Mouse (Mus musculus) kidney, embryonic 16.5 days (tissue): ENCODE results near the gene Dram1. TPM values are rescaled to one million over a fixed set of nuclear protein-coding genes. Genes with fewer than 3 reads are reported as not detected.
A peak's percentile ranks its signal among the peaks of the same experiment; 100 is the strongest.

Experiments
- ATAC-seq: fragments of 200-750 bp; cut with Nextera tagmentation; 2 replicates; pipeline ENCODE4 v1.8.0; 2017; ENCODE audit warnings: moderate TSS enrichment; ENCODE audit not compliant: low FRiP score, low TSS enrichment
- H3K27ac ChIP-seq: fragments of 300-500 bp; sonication (generic); 2 replicates; pipeline ENCODE4 v1.5.1; 2014; ENCODE audit warnings: low read length
- H3K27me3 ChIP-seq: fragments of 300-500 bp; sonication (generic); 2 replicates; pipeline ENCODE4 v1.6.1; 2014; ENCODE audit warnings: low read length, control low read depth, mixed read lengths; ENCODE audit not compliant: insufficient read depth
- H3K36me3 ChIP-seq: fragments of 300-500 bp; sonication (generic); 2 replicates; pipeline ENCODE4 v1.6.1; 2014; ENCODE audit warnings: low read length, control low read depth, mixed read lengths; ENCODE audit not compliant: insufficient read depth
- H3K4me1 ChIP-seq: fragments of 300-500 bp; sonication (generic); 2 replicates; pipeline ENCODE4 v1.6.1; 2014; ENCODE audit warnings: low read length, control low read depth, mixed read lengths; ENCODE audit not compliant: insufficient read depth
- H3K4me2 ChIP-seq: fragments of 300-500 bp; sonication (generic); replicated peaks from 2 replicates; pipeline ENCODE4 v1.6.1; 2014; ENCODE audit warnings: low read depth, low read length
- H3K4me3 ChIP-seq: fragments of 300-500 bp; sonication (generic); 2 replicates; pipeline ENCODE4 v1.5.1; 2014; ENCODE audit warnings: mild to moderate bottlenecking, low read length
- H3K9ac ChIP-seq: fragments of 300-500 bp; sonication (generic); replicated peaks from 2 replicates; pipeline ENCODE4 v1.6.1; 2014; ENCODE audit warnings: low read length
- H3K9me3 ChIP-seq: fragments of 300-500 bp; sonication (generic); 2 replicates; pipeline ENCODE4 v1.6.1; 2016; ENCODE audit warnings: low read length, control low read depth
- WGBS: fragments of 180-500 bp; shearing (Covaris S2); extraction: QIAGEN DNeasy Blood & Tissue Kit; methylation state at CpG from one replicate; pipeline ENCODE4 v1.1.7; 2014; 5-methylcytosine and 5-hydroxymethylcytosine counted together
- polyA plus RNA-seq: library from polyadenylated mRNA; unstranded; fragments of >200 nt; fragmentation: Nextera tagmentation; extraction: Ambion mirVana; gene quantifications from 2 replicates; pipeline ENCODE4 v1.2.1, GENCODE M21; 2015

Dram1 gene
- polyA plus RNA-seq, result 1.9 and 5.3 TPM in 2 replicates

- no peaks in the 10 kb centered on the region for H3K9me3 ChIP-seq
- peak; percentile 91 for ATAC-seq
- peak within 1 kb of the TSS; percentile 48 for H3K27ac ChIP-seq
- peak within 1 kb of the TSS; percentile 70 for H3K9ac ChIP-seq
- no peaks in the 10 kb centered on the region for H3K36me3 ChIP-seq
- H3K4me3 ChIP-seq, result peak within 1 kb of the TSS; percentile 68
- peaks cover 26% of the 10 kb centered on the region for H3K4me1 ChIP-seq
- H3K27me3 ChIP-seq, result no peaks in the 10 kb centered on the region
- H3K4me2 ChIP-seq, result peak within 1 kb of the TSS; percentile 80
- whole genome bisulfite sequencing, result under 1% methylated on average over 78 of the region's 87 CpGs
Measured at GRCm38 (mm10) chr10:88379013-88379885, at the start of gene Dram1, which contains the start of gene Gnptab. Dram1 (minus strand) TSS chr10:88379080. Gnptab (plus strand) TSS chr10:88379132.

- H3K9me3 ChIP-seq, result no peaks in the 10 kb centered on the region
- H3K36me3 ChIP-seq, result peaks cover 11% of the 10 kb centered on the region; the same call in 1 of the 2 replicates
- H3K4me2 ChIP-seq, result no peak overlapping the region
- WGBS, result 88% methylated on average over 6 of the region's 6 CpGs
- no peaks in the 10 kb centered on the region for H3K27me3 ChIP-seq
- no peak overlapping the region for H3K27ac ChIP-seq
- H3K4me1 ChIP-seq, result no peaks in the 10 kb centered on the region
- H3K9ac ChIP-seq, result no peak overlapping the region
- H3K4me3 ChIP-seq, result no peak overlapping the region
- no peak for ATAC-seq
Measured at GRCm38 (mm10) chr10:88427998-88428397, 49.1 kb upstream of the Dram1 start.

GRCm38 (mm10) chr10:88426896-88427295 is 48.0 kb upstream of the Dram1 start:
- no peaks in the 10 kb centered on the region for H3K27me3 ChIP-seq
- H3K4me3 ChIP-seq, result no peak overlapping the region
- H3K9ac ChIP-seq, result no peak overlapping the region
- no peaks in the 10 kb centered on the region for H3K9me3 ChIP-seq
- 51% methylated on average over 5 of the region's 5 CpGs for WGBS
- no peak overlapping the region for H3K4me2 ChIP-seq
- peak; percentile 60; the same call in 1 of the 2 replicates for ATAC-seq
- H3K4me1 ChIP-seq, result no peaks in the 10 kb centered on the region
- peaks cover 5% of the 10 kb centered on the region; the same call in 1 of the 2 replicates for H3K36me3 ChIP-seq
- no peak overlapping the region for H3K27ac ChIP-seq

GRCm38 (mm10) chr10:88426158-88426816 is 47.4 kb upstream of the Dram1 start:
- ATAC-seq, result peak; percentile 79; the same call in 1 of the 2 replicates
- H3K27ac ChIP-seq, result no peak overlapping the region
- no peaks in the 10 kb centered on the region for H3K4me1 ChIP-seq
- no peak overlapping the region for H3K9ac ChIP-seq
- no peak overlapping the region for H3K4me3 ChIP-seq
- H3K4me2 ChIP-seq, result no peak overlapping the region
- H3K9me3 ChIP-seq, result no peaks in the 10 kb centered on the region
- WGBS, result 96% methylated on average over 2 of the region's 2 CpGs
- H3K27me3 ChIP-seq, result no peaks in the 10 kb centered on the region
- H3K36me3 ChIP-seq, result peaks cover 4% of the 10 kb centered on the region; the same call in 1 of the 2 replicates

GRCm38 (mm10) chr10:88420655-88421435 is 42.0 kb upstream of the Dram1 start:
- H3K27ac ChIP-seq, result no peak overlapping the region
- H3K4me3 ChIP-seq, result no peak overlapping the region
- no peak overlapping the region for H3K4me2 ChIP-seq
- 92% methylated on average over 19 of the region's 19 CpGs for WGBS
- ATAC-seq, result no peak
- no peaks in the 10 kb centered on the region for H3K4me1 ChIP-seq
- H3K9me3 ChIP-seq, result no peaks in the 10 kb centered on the region
- H3K9ac ChIP-seq, result no peak overlapping the region
- peaks cover 8% of the 10 kb centered on the region; the same call in 1 of the 2 replicates for H3K36me3 ChIP-seq
- no peaks in the 10 kb centered on the region for H3K27me3 ChIP-seq

- Histone ChIP-seq H3K4me3 (no peak overlapping the region), H3K9me3 (no peaks in the 10 kb centered on the region), H3K36me3 (peaks cover 15% of the 10 kb centered on the region), H3K27me3 (no peaks in the 10 kb centered on the region), H3K9ac (no peak overlapping the region), H3K4me1 (no peaks in the 10 kb centered on the region), H3K4me2 (no peak overlapping the region), H3K27ac (no peak overlapping the region)
- no peak for ATAC-seq
- WGBS, result 75% methylated on average over 11 of the region's 11 CpGs
Measured at GRCm38 (mm10) chr10:88420141-88420541, 41.3 kb upstream of the Dram1 start.

GRCm38 (mm10) chr10:88417686-88418085 is 38.8 kb upstream of the Dram1 start:
- Histone ChIP-seq H3K4me3 (no peak overlapping the region), H3K27ac (no peak overlapping the region), H3K36me3 (peaks cover 15% of the 10 kb centered on the region), H3K27me3 (no peaks in the 10 kb centered on the region), H3K4me2 (no peak overlapping the region), H3K4me1 (no peaks in the 10 kb centered on the region), H3K9me3 (no peaks in the 10 kb centered on the region), H3K9ac (no peak overlapping the region)
- 92% methylated on average over 5 of the region's 5 CpGs for WGBS
- ATAC-seq, result no peak

- no peaks in the 10 kb centered on the region; the same call in 1 of the 2 replicates for H3K4me1 ChIP-seq
- no peak overlapping the region for H3K4me3 ChIP-seq
- 53% methylated on average over 17 of the region's 17 CpGs for WGBS
- peaks cover 6% of the 10 kb centered on the region for H3K36me3 ChIP-seq
- H3K27me3 ChIP-seq, result no peaks in the 10 kb centered on the region
- ATAC-seq, result no peak
- no peak overlapping the region for H3K27ac ChIP-seq
- H3K9me3 ChIP-seq, result no peaks in the 10 kb centered on the region
- H3K9ac ChIP-seq, result no peak overlapping the region
- no peak overlapping the region for H3K4me2 ChIP-seq
Measured at GRCm38 (mm10) chr10:88412290-88412995, 33.6 kb upstream of the Dram1 start.

- Histone ChIP-seq H3K4me3 (no peak overlapping the region), H3K27ac (no peak overlapping the region), H3K9me3 (no peaks in the 10 kb centered on the region), H3K36me3 (no peaks in the 10 kb centered on the region; the same call in 1 of the 2 replicates), H3K9ac (no peak overlapping the region), H3K4me1 (no peaks in the 10 kb centered on the region; the same call in 1 of the 2 replicates), H3K27me3 (no peaks in the 10 kb centered on the region), H3K4me2 (no peak overlapping the region)
- WGBS, result 45% methylated on average over 2 of the region's 2 CpGs
- no peak for ATAC-seq
Measured at GRCm38 (mm10) chr10:88409751-88410150, 30.9 kb upstream of the Dram1 start.
